Mouse (Mus musculus): ENCODE measurements at regions not wholly inside any gene's neighbourhood (a gene's known extent, or its start where the extent isn't known, plus 50 kb on each side); places are given as distances from the start of the nearest gene placed in this dataset.

GRCm38 (mm10) chr7:145019137-145019536, 79.4 kb upstream of the Ccnd1 start:
- no peak for TF ChIP-seq CTCF (IDR thresholded peaks at IDR 0.05; ENCODE audit: insufficient read depth, low read length)
- TF ChIP-seq POLR2A (IDR thresholded peaks at IDR 0.05; ENCODE audit: borderline replicate concordance, extremely low read depth, low read depth, low read length) = no peak
